In genomic region chr19:40232560-40232959, GRCm38 (mm10) we compare ENCODE assay signal across 22 mouse cellular contexts. TPM values are rescaled to one million over a fixed set of nuclear protein-coding genes. Genes with fewer than 3 reads are reported as not detected.
DNase-seq lines count a peak whose midpoint lies in the region; ATAC-seq and TF ChIP-seq lines count a peak whose summit lies in the region.
"Had no signal": no experiment of that assay in that cellular context is flagged by ENCODE, and none has a peak within 500 bp of the region (broad histone marks: within the 10 kb centered on the region; RNA-seq: fewer than 3 reads in every experiment).

No protein-coding gene starts in this region.

- no peak for TF ChIP-seq EP300 in liver, postnatal 0 days (IDR thresholded peaks at IDR 0.05; ENCODE audit: low read depth)
- TF ChIP-seq EP300 in stomach, postnatal 0 days (optimal IDR thresholded peaks at IDR 0.05): no peak

- no peak for TF ChIP-seq CTCF in liver, postnatal 0 days (IDR thresholded peaks at IDR 0.05; ENCODE audit: low read depth)
- TF ChIP-seq CTCF in stomach, postnatal 0 days (IDR thresholded peaks at IDR 0.05; ENCODE audit: low read depth): peak; percentile 14; the same call in 1 of the 2 replicates

- H3K9ac ChIP-seq in liver, embryonic 11.5 days (ENCODE audit: low read depth, low read length): no peak overlapping the region
- no peak overlapping the region for H3K9ac ChIP-seq in intestine, embryonic 16.5 days (ENCODE audit: low read depth, low read length)
- no peak overlapping the region for H3K9ac ChIP-seq in liver, postnatal 0 days (replicated peaks)
- no peak overlapping the region for H3K9ac ChIP-seq in stomach, postnatal 0 days (ENCODE audit: low read length)
- H3K9ac ChIP-seq: embryonic facial prominence, embryonic 12.5 days; forebrain, embryonic 13.5 days; forebrain, postnatal 0 days; heart, embryonic 15.5 days; hindbrain, embryonic 14.5 days had no signal

- no peaks in the 10 kb centered on the region for H3K9me3 ChIP-seq in liver, embryonic 11.5 days (ENCODE audit: control insufficient read depth, low read length)
- H3K9me3 ChIP-seq in intestine, embryonic 16.5 days (ENCODE audit: control insufficient read depth, low read length): no peaks in the 10 kb centered on the region
- no peaks in the 10 kb centered on the region for H3K9me3 ChIP-seq in liver, postnatal 0 days (ENCODE audit: low read length)
- no peaks in the 10 kb centered on the region for H3K9me3 ChIP-seq in stomach, postnatal 0 days (ENCODE audit: control insufficient read depth, low read length)
- H3K9me3 ChIP-seq: embryonic facial prominence, embryonic 12.5 days; forebrain, embryonic 13.5 days; heart, embryonic 15.5 days; hindbrain, embryonic 10.5 days had no signal

- no peak for DNase-seq in liver, embryonic 11.5 days (ENCODE audit: low spot score)
- no peak for DNase-seq in liver
- DNase-seq in liver, postnatal 0 days: no peak
- DNase-seq in stomach, postnatal 0 days (ENCODE audit: low spot score): peak; percentile 45
- DNase-seq in right cerebral cortex, postnatal 36 days (ENCODE audit: low spot score in 2 of 2): no peak
- DNase-seq in right cerebral cortex, adult 18-20 months: no peak
- no peak for DNase-seq in embryo, embryonic 11 days
- DNase-seq: adrenal gland, adult 2 months; adrenal gland, postnatal 36 days; cerebellum, adult 2 months; cerebellum, postnatal 10 days; forebrain, postnatal 0 days; gastrocnemius, postnatal 10 days; heart, adult 2 months; heart, postnatal 14 days had no signal

- 91% methylated on average over 2 of the region's 2 CpGs for WGBS in liver, embryonic 11.5 days
- WGBS in intestine, embryonic 16.5 days: 91% methylated on average over 2 of the region's 2 CpGs
- WGBS in liver, postnatal 0 days (ENCODE audit: insufficient replicate concordance): 75% methylated on average over 2 of the region's 2 CpGs
- 76% methylated on average over 2 of the region's 2 CpGs for WGBS in stomach, postnatal 0 days

- no peaks in the 10 kb centered on the region for H3K4me1 ChIP-seq in liver, embryonic 11.5 days (replicated peaks; ENCODE audit: control insufficient read depth, insufficient read depth, low read length)
- no peaks in the 10 kb centered on the region for H3K4me1 ChIP-seq in intestine, embryonic 16.5 days (ENCODE audit: control insufficient read depth, insufficient read depth, low read length)
- peaks cover 5% of the 10 kb centered on the region; the same call in 1 of the 2 replicates for H3K4me1 ChIP-seq in liver, postnatal 0 days (ENCODE audit: insufficient read depth)
- no peaks in the 10 kb centered on the region for H3K4me1 ChIP-seq in stomach, postnatal 0 days (replicated peaks; ENCODE audit: control insufficient read depth, insufficient read depth)
- H3K4me1 ChIP-seq: embryonic facial prominence, embryonic 12.5 days; forebrain, embryonic 13.5 days; heart, embryonic 15.5 days; hindbrain, embryonic 10.5 days had no signal

- H3K36me3 ChIP-seq in liver, embryonic 11.5 days (ENCODE audit: control insufficient read depth, insufficient read depth, low read length): peaks cover 2% of the 10 kb centered on the region; the same call in 1 of the 2 replicates
- H3K36me3 ChIP-seq in intestine, embryonic 16.5 days (ENCODE audit: control insufficient read depth, insufficient read depth, low read length): 0 out of 2 replicates have a peak, but pooled peaks cover 2% of the 10 kb centered on the region
- peaks cover 12% of the 10 kb centered on the region; the same call in 1 of the 2 replicates for H3K36me3 ChIP-seq in liver, postnatal 0 days (replicated peaks; ENCODE audit: insufficient read depth, low read length)
- H3K36me3 ChIP-seq in stomach, postnatal 0 days (ENCODE audit: control insufficient read depth, insufficient read depth, low read length): peaks cover 4% of the 10 kb centered on the region; the same call in 1 of the 2 replicates
- H3K36me3 ChIP-seq: embryonic facial prominence, embryonic 12.5 days; hindbrain, embryonic 10.5 days had no signal

- no peak overlapping the region for H3K4me3 ChIP-seq in liver, embryonic 11.5 days (ENCODE audit: low read depth, low read length)
- no peak overlapping the region for H3K4me3 ChIP-seq in intestine, embryonic 16.5 days (ENCODE audit: low read length)
- no peak overlapping the region for H3K4me3 ChIP-seq in liver, postnatal 0 days (ENCODE audit: low read depth, low read length)
- H3K4me3 ChIP-seq in stomach, postnatal 0 days (ENCODE audit: low read depth, low read length): no peak overlapping the region
- H3K4me3 ChIP-seq: embryonic facial prominence, embryonic 12.5 days; forebrain, embryonic 13.5 days; heart, adult 2 months; heart, embryonic 15.5 days; hindbrain, embryonic 10.5 days had no signal

- ATAC-seq in liver, embryonic 11.5 days (replicated peaks; ENCODE audit: low FRiP score): 0 out of 2 replicates have a peak, but pooled peaks have one; percentile 26
- ATAC-seq in intestine, embryonic 16.5 days: peak; percentile 78
- peak; percentile 49 for ATAC-seq in liver, postnatal 0 days
- ATAC-seq in stomach, postnatal 0 days (ENCODE audit: low FRiP score, low TSS enrichment): peak; percentile 80
- ATAC-seq: forebrain, embryonic 13.5 days; forebrain, postnatal 0 days had no signal

- H3K27ac ChIP-seq in liver, embryonic 11.5 days (ENCODE audit: low read depth, low read length): no peak overlapping the region
- H3K27ac ChIP-seq in intestine, embryonic 16.5 days (ENCODE audit: low read length): peak overlapping the region; percentile 30; the same call in 1 of the 2 replicates
- H3K27ac ChIP-seq in liver, postnatal 0 days (ENCODE audit: low read depth): peak overlapping the region; percentile 44; the same call in 1 of the 2 replicates
- no peak overlapping the region for H3K27ac ChIP-seq in stomach, postnatal 0 days (replicated peaks)
- H3K27ac ChIP-seq: embryonic facial prominence, embryonic 12.5 days; forebrain, embryonic 13.5 days; heart, adult 2 months; heart, embryonic 15.5 days; hindbrain, embryonic 10.5 days; hindbrain, embryonic 14.5 days had no signal

- no peak overlapping the region for H3K4me2 ChIP-seq in liver, embryonic 11.5 days
- H3K4me2 ChIP-seq in intestine, embryonic 16.5 days (ENCODE audit: low read depth, low read length): no peak overlapping the region
- no peak overlapping the region for H3K4me2 ChIP-seq in liver, postnatal 0 days (ENCODE audit: low read depth, low read length)
- H3K4me2 ChIP-seq in stomach, postnatal 0 days (replicated peaks; ENCODE audit: low read depth): no peak overlapping the region
- H3K4me2 ChIP-seq: embryonic facial prominence, embryonic 12.5 days; forebrain, embryonic 13.5 days; heart, embryonic 11.5 days; heart, embryonic 15.5 days; hindbrain, embryonic 14.5 days had no signal

- H3K27me3 ChIP-seq in liver, embryonic 11.5 days (replicated peaks; ENCODE audit: control insufficient read depth, insufficient read depth, low read length): no peaks in the 10 kb centered on the region
- no peaks in the 10 kb centered on the region for H3K27me3 ChIP-seq in intestine, embryonic 16.5 days (replicated peaks; ENCODE audit: control insufficient read depth, insufficient read depth, low read length)
- H3K27me3 ChIP-seq in liver, postnatal 0 days (ENCODE audit: insufficient read depth, low read length): no peaks in the 10 kb centered on the region
- H3K27me3 ChIP-seq in stomach, postnatal 0 days (ENCODE audit: control insufficient read depth, insufficient read depth, low read length): no peaks in the 10 kb centered on the region
- H3K27me3 ChIP-seq: embryonic facial prominence, embryonic 12.5 days; forebrain, embryonic 13.5 days; heart, embryonic 15.5 days had no signal

RNA-seq across cellular contexts. Expression of gene Pdlim1, which starts 39.1 kb away (rescaled TPM):
- polyA plus RNA-seq in liver, embryonic 11.5 days (2014; fragmentation: Nextera tagmentation; extraction: Ambion mirVana): 116 and 118 TPM in 2 replicates
- polyA plus RNA-seq in intestine, embryonic 16.5 days (2015; fragmentation: Nextera tagmentation; extraction: Ambion mirVana): 217 and 222 TPM in 2 replicates
- polyA plus RNA-seq in liver, postnatal 0 days (2015; fragmentation: Nextera tagmentation; extraction: Ambion mirVana): 80.4 and 82.1 TPM in 2 replicates
- 288 and 298 TPM in 2 replicates for polyA plus RNA-seq in stomach, postnatal 0 days (2015; fragmentation: Nextera tagmentation; extraction: Ambion mirVana)

RNA-seq across cellular contexts. Expression of gene Cyp2c70, which starts 45.4 kb away (rescaled TPM):
- polyA plus RNA-seq in liver, embryonic 11.5 days (2014; fragmentation: Nextera tagmentation; extraction: Ambion mirVana): 6.2 and 6.5 TPM in 2 replicates
- polyA plus RNA-seq in intestine, embryonic 16.5 days (2015; fragmentation: Nextera tagmentation; extraction: Ambion mirVana): 6.9 and 7.8 TPM in 2 replicates
- polyA plus RNA-seq in liver, postnatal 0 days (2015; fragmentation: Nextera tagmentation; extraction: Ambion mirVana): 49.8 and 59.6 TPM in 2 replicates
- 0.67 and 0.93 TPM in 2 replicates for polyA plus RNA-seq in stomach, postnatal 0 days (2015; fragmentation: Nextera tagmentation; extraction: Ambion mirVana)
- polyA plus RNA-seq: adrenal gland, adult 2 months; cerebellum, adult 2 months; embryonic facial prominence, embryonic 12.5 days; forebrain, embryonic 13.5 days; forebrain, postnatal 0 days; heart, adult 2 months; heart, embryonic 11.5 days; heart, embryonic 15.5 days; hindbrain, embryonic 10.5 days; hindbrain, embryonic 14.5 days had no signal

Comparison
In these comparisons a context has a peak if more than half of its experiments do, and no peak if none do; other contexts are left out.
1. H3K27ac ChIP-seq: peak in intestine, embryonic 16.5 days (single experiment) and liver, postnatal 0 days (single experiment); none in liver, embryonic 11.5 days (single experiment) and stomach, postnatal 0 days (single experiment).
2. ATAC-seq: peak in every context shown above with its lines; median percentile 80 in stomach, postnatal 0 days; 78 in intestine, embryonic 16.5 days; 49 in liver, postnatal 0 days; 26 in liver, embryonic 11.5 days.